Mouse (Mus musculus) forebrain, embryonic 14.5 days (tissue): ENCODE results near the gene Sprr2f. TPM values are rescaled to one million over a fixed set of nuclear protein-coding genes. Genes with fewer than 3 reads are reported as not detected.

ENCODE experiments used
- ATAC-seq: fragments of 200-750 bp; cut with Nextera tagmentation; 2 replicates; pipeline ENCODE4 v1.8.0; 2017; ENCODE audit warnings: mild to moderate bottlenecking, moderate library complexity
- DNase-seq: peaks from one replicate; pipeline ENCODE4 v3.0.0-alpha.2; 2015; ENCODE audit warnings: low spot score
- H3K27ac ChIP-seq: fragments of 300-500 bp; sonication (generic); 2 replicates; pipeline ENCODE4 v1.5.1; 2014; ENCODE audit warnings: low read depth, mild to moderate bottlenecking, control low read depth, low read length, moderate library complexity
- H3K27me3 ChIP-seq: fragments of 300-500 bp; sonication (generic); replicated peaks from 2 replicates; pipeline ENCODE4 v1.6.1; 2014; ENCODE audit warnings: low read length, control low read depth, mixed read lengths; ENCODE audit not compliant: control insufficient read depth, insufficient read depth
- H3K36me3 ChIP-seq: fragments of 300-500 bp; sonication (generic); 2 replicates; pipeline ENCODE4 v1.6.1; 2014; ENCODE audit warnings: low read length, control low read depth; ENCODE audit not compliant: control insufficient read depth, insufficient read depth
- H3K4me1 ChIP-seq: fragments of 300-500 bp; sonication (generic); 2 replicates; pipeline ENCODE4 v1.6.1; 2014; ENCODE audit warnings: antibody characterized with exemption, low read length, control low read depth; ENCODE audit not compliant: control insufficient read depth, insufficient read depth
- H3K4me2 ChIP-seq: fragments of 300-500 bp; sonication (generic); 2 replicates; pipeline ENCODE4 v1.6.1; 2014; ENCODE audit warnings: mild to moderate bottlenecking, control low read depth, low read length
- H3K4me3 ChIP-seq: fragments of 300-500 bp; sonication (generic); 2 replicates; pipeline ENCODE4 v1.5.1; 2014; ENCODE audit warnings: low read depth, low read length, control low read depth
- H3K9ac ChIP-seq: fragments of 300-500 bp; sonication (generic); 2 replicates; pipeline ENCODE4 v1.6.1; 2014; ENCODE audit warnings: mild to moderate bottlenecking, low read length, control low read depth, moderate library complexity
- H3K9me3 ChIP-seq: fragments of 300-500 bp; sonication (generic); replicated peaks from 2 replicates; pipeline ENCODE4 v1.6.1; 2016; ENCODE audit warnings: low read length, control low read depth, mixed read lengths; ENCODE audit not compliant: control insufficient read depth
- WGBS: fragments of 180-500 bp; shearing (Covaris S2); extraction: QIAGEN DNeasy Blood & Tissue Kit; methylation state at CpG from one replicate; pipeline ENCODE4 v1.1.7; 2014; 5-methylcytosine and 5-hydroxymethylcytosine counted together
- polyA plus RNA-seq: library from polyadenylated mRNA; unstranded; fragments of >200 nt; fragmentation: Nextera tagmentation; extraction: Ambion mirVana; gene quantifications from 2 replicates; pipeline ENCODE4 v1.2.1, GENCODE M21; 2014

Gene Sprr2f
- polyA plus RNA-seq, result not detected in 2 replicates

- ATAC-seq, result no peak
- no peak for DNase-seq
- Histone ChIP-seq H3K9ac (no peak within 1 kb of the TSS), H3K27me3 (no peaks in the 10 kb centered on the region), H3K4me2 (no peak within 1 kb of the TSS), H3K36me3 (no peaks in the 10 kb centered on the region), H3K27ac (no peak within 1 kb of the TSS), H3K9me3 (no peaks in the 10 kb centered on the region), H3K4me1 (no peaks in the 10 kb centered on the region), H3K4me3 (no peak within 1 kb of the TSS)
- whole genome bisulfite sequencing, result 75% methylated on average over 3 of the region's 3 CpGs
Observed at GRCm38 (mm10) chr3:92364887-92365286, at the start of gene Sprr2f. Gene Sprr2f, plus strand, starts transcription at chr3:92365187.

- no peak within 1 kb of the TSS for H3K4me3 ChIP-seq
- no peaks in the 10 kb centered on the region for H3K4me1 ChIP-seq
- WGBS, result 66% methylated on average over 2 of the region's 2 CpGs
- DNase-seq, result no peak
- H3K27me3 ChIP-seq, result no peaks in the 10 kb centered on the region
- H3K4me2 ChIP-seq, result no peak within 1 kb of the TSS
- H3K9ac ChIP-seq, result no peak within 1 kb of the TSS
- no peak within 1 kb of the TSS for H3K27ac ChIP-seq
- no peaks in the 10 kb centered on the region for H3K9me3 ChIP-seq
- ATAC-seq, result no peak
- no peaks in the 10 kb centered on the region for H3K36me3 ChIP-seq
Observed at GRCm38 (mm10) chr3:92316320-92316719, 48.7 kb upstream of the Sprr2f start, which contains the start of gene Sprr2b. Gene Sprr2b, plus strand, starts transcription at chr3:92316620.

- Histone ChIP-seq H3K9ac (no peak overlapping the region), H3K27ac (no peak overlapping the region), H3K9me3 (no peaks in the 10 kb centered on the region), H3K4me1 (no peaks in the 10 kb centered on the region), H3K27me3 (no peaks in the 10 kb centered on the region), H3K4me3 (no peak overlapping the region), H3K36me3 (no peaks in the 10 kb centered on the region), H3K4me2 (no peak overlapping the region)
- ATAC-seq (no peak), DNase-seq (no peak)
- 64% methylated on average over 2 of the region's 2 CpGs for WGBS
Observed at GRCm38 (mm10) chr3:92317384-92317783, 47.6 kb upstream of the Sprr2f start.

GRCm38 (mm10) chr3:92336278-92336677, 28.7 kb upstream of the Sprr2f start:
- no peak overlapping the region for H3K4me2 ChIP-seq
- no peaks in the 10 kb centered on the region for H3K27me3 ChIP-seq
- ATAC-seq, result no peak
- H3K9me3 ChIP-seq, result no peaks in the 10 kb centered on the region
- WGBS, result 90% methylated on average over 1 of the region's 1 CpGs
- no peak overlapping the region for H3K4me3 ChIP-seq
- H3K9ac ChIP-seq, result no peak overlapping the region
- no peaks in the 10 kb centered on the region for H3K36me3 ChIP-seq
- no peaks in the 10 kb centered on the region for H3K4me1 ChIP-seq
- no peak for DNase-seq
- H3K27ac ChIP-seq, result no peak overlapping the region

GRCm38 (mm10) chr3:92338840-92339239, 26.1 kb upstream of the Sprr2f start, which contains the start of gene Sprr2d:
Gene Sprr2d, plus strand, starts transcription at chr3:92339140.
- 91% methylated on average over 5 of the region's 5 CpGs for WGBS
- Histone ChIP-seq H3K27me3 (no peaks in the 10 kb centered on the region), H3K9ac (no peak within 1 kb of the TSS), H3K9me3 (no peaks in the 10 kb centered on the region), H3K4me1 (no peaks in the 10 kb centered on the region), H3K27ac (no peak within 1 kb of the TSS), H3K36me3 (no peaks in the 10 kb centered on the region), H3K4me2 (no peak within 1 kb of the TSS), H3K4me3 (no peak within 1 kb of the TSS)
- DNase-seq (no peak), ATAC-seq (no peak)

- no peak for DNase-seq
- H3K4me2 ChIP-seq, result no peak within 1 kb of the TSS
- no peaks in the 10 kb centered on the region for H3K9me3 ChIP-seq
- H3K36me3 ChIP-seq, result no peaks in the 10 kb centered on the region
- no peaks in the 10 kb centered on the region for H3K4me1 ChIP-seq
- no peak within 1 kb of the TSS for H3K4me3 ChIP-seq
- H3K27ac ChIP-seq, result no peak within 1 kb of the TSS
- no peaks in the 10 kb centered on the region for H3K27me3 ChIP-seq
- no peak within 1 kb of the TSS for H3K9ac ChIP-seq
- ATAC-seq, result no peak
- WGBS, result 83% methylated on average over 2 of the region's 2 CpGs
Observed at GRCm38 (mm10) chr3:92351843-92352242, 13.1 kb upstream of the Sprr2f start, which contains the start of gene Sprr2e. Gene Sprr2e, plus strand, starts transcription at chr3:92352143.

- H3K36me3 ChIP-seq, result no peaks in the 10 kb centered on the region
- no peak overlapping the region for H3K27ac ChIP-seq
- no peak for DNase-seq
- ATAC-seq, result no peak
- no peak overlapping the region for H3K4me2 ChIP-seq
- H3K4me3 ChIP-seq, result no peak overlapping the region
- H3K4me1 ChIP-seq, result no peaks in the 10 kb centered on the region
- H3K9ac ChIP-seq, result no peak overlapping the region
- H3K27me3 ChIP-seq, result no peaks in the 10 kb centered on the region
- H3K9me3 ChIP-seq, result no peaks in the 10 kb centered on the region
Observed at GRCm38 (mm10) chr3:92361619-92362018, 3.4 kb upstream of the Sprr2f start.

- no peaks in the 10 kb centered on the region for H3K4me1 ChIP-seq
- no peak overlapping the region for H3K9ac ChIP-seq
- 80% methylated on average over 2 of the region's 2 CpGs for WGBS
- H3K4me2 ChIP-seq, result no peak overlapping the region
- H3K27ac ChIP-seq, result no peak overlapping the region
- no peak for ATAC-seq
- H3K4me3 ChIP-seq, result no peak overlapping the region
- DNase-seq, result no peak
- no peaks in the 10 kb centered on the region for H3K27me3 ChIP-seq
- no peaks in the 10 kb centered on the region for H3K36me3 ChIP-seq
- H3K9me3 ChIP-seq, result no peaks in the 10 kb centered on the region
Observed at GRCm38 (mm10) chr3:92373613-92374012, 8.6 kb downstream of the Sprr2f start.

GRCm38 (mm10) chr3:92385385-92385784, 20.4 kb downstream of the Sprr2f start, which contains the start of gene Sprr2h:
Gene Sprr2h, plus strand, starts transcription at chr3:92385685.
- Histone ChIP-seq H3K27ac (no peak within 1 kb of the TSS), H3K36me3 (no peaks in the 10 kb centered on the region), H3K4me1 (no peaks in the 10 kb centered on the region), H3K27me3 (no peaks in the 10 kb centered on the region), H3K9me3 (no peaks in the 10 kb centered on the region), H3K4me3 (no peak within 1 kb of the TSS), H3K4me2 (no peak within 1 kb of the TSS), H3K9ac (no peak within 1 kb of the TSS)
- no peak for DNase-seq
- WGBS, result 83% methylated on average over 1 of the region's 1 CpGs
- ATAC-seq, result no peak
